Mouse (Mus musculus) heart, postnatal 0 days (tissue): ENCODE measurements around the gene Adgb.

Experiments used
- CTCF ChIP-seq: IDR thresholded peaks from 2 replicates; pipeline ENCODE4 v1.5.1; 2016; ENCODE audit warnings: antibody characterized with exemption, control low read depth, low read depth
- EP300 ChIP-seq: IDR thresholded peaks from 2 replicates; pipeline ENCODE4 v1.6.1; 2016; ENCODE audit warnings: antibody characterized with exemption, low read depth

DNA sequence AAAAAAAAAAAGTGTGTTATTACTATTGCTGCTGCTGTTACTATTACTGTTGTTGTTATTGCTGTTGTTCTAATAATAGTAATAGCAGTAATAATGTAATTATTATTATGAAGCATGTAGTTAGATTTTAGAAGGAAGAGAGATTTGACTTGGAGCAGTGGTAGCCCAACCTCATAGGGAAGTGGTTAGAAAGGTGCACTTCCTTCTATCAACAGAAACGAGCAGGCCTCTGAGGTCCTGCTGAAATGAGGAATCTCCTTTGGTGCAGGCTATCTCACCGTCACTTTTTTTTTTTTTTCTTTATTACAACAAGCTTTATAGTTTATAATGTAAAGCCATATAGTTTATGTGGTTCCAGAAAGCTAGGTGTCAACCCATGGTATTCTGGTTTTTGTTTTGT lies 4.4 kb upstream of the Adgb start:
- TF ChIP-seq EP300 (no peak), CTCF (no peak)
